Mouse (Mus musculus) splenic B cell, adult 2 months (primary cell): ENCODE results near the gene Pak1.
A peak's percentile ranks its signal among the peaks of the same experiment; 100 is the strongest.

Experiments used
- DNase-seq: peaks from one replicate; pipeline ENCODE4 v3.0.0-alpha.2; 2011; ENCODE audit warnings: low read depth, low spot score
- H3K27me3 ChIP-seq: 2 replicates; pipeline ENCODE4 v1.6.1; 2012; ENCODE audit warnings: mild to moderate bottlenecking, low read length, moderate library complexity, mixed read lengths; ENCODE audit not compliant: control insufficient read depth, poor library complexity, insufficient read depth, severe bottlenecking
- H3K36me3 ChIP-seq: 2 replicates; pipeline ENCODE4 v1.6.1; 2012; ENCODE audit warnings: mild to moderate bottlenecking, low read length, moderate library complexity, mixed read lengths; ENCODE audit not compliant: control insufficient read depth, poor library complexity, insufficient read depth, severe bottlenecking

Gene Pak1

GRCm38 (mm10) chr7:97788190-97788668 is at the start of gene Pak1:
TSS of gene Pak1 (plus strand) at chr7:97788541.
- peak; percentile 87 for DNase-seq
- Histone ChIP-seq H3K27me3 (peaks cover 2% of the 10 kb centered on the region), H3K36me3 (no peaks in the 10 kb centered on the region)

DNA sequence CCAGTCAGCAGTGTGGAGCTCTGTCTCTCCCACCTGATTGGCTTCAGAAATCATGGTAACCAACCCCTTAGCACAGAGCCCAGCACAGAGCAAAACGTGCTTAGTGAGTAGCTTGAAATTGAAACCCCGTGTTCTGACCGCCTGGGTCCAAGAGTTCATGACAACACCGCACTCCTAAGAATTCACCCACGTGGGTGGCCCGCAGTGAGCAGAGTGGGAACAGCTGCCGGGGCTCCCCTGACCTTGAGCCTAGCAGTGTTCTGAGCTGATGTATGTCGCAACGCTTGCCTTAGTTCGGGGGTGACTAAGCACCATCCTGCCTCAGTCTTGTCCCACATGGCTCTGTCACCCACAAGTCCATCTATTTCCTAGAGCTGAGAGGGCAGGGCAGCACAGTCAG is 47.4 kb upstream of the Pak1 start:
- H3K36me3 ChIP-seq = no peaks in the 10 kb centered on the region
- no peaks in the 10 kb centered on the region for H3K27me3 ChIP-seq
- no peak for DNase-seq

GRCm38 (mm10) chr7:97741756-97742291 is 46.5 kb upstream of the Pak1 start:
- DNase-seq = no peak
- Histone ChIP-seq H3K27me3 (no peaks in the 10 kb centered on the region), H3K36me3 (no peaks in the 10 kb centered on the region)

DNA sequence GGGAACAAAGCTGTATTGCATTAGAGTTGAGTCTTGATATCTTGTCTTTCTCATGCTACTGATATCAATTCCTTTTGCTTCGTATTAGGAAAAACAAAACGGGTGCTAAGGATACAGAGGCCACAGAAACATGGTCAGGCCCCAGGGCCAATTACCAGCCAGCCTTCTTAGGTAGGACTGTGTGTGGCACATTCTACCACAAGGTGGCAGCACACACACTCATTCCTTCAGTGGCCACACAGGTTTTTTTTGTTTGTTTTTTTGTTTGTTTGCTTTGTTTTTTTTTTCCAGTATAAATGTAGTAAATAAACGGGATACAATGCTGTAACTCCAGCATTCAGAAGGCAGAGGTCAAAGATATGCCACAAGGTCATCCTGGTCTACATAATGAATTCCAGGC is 43.0 kb upstream of the Pak1 start:
- DNase-seq = peak; percentile 85
- Histone ChIP-seq H3K27me3 (no peaks in the 10 kb centered on the region), H3K36me3 (no peaks in the 10 kb centered on the region)

DNA sequence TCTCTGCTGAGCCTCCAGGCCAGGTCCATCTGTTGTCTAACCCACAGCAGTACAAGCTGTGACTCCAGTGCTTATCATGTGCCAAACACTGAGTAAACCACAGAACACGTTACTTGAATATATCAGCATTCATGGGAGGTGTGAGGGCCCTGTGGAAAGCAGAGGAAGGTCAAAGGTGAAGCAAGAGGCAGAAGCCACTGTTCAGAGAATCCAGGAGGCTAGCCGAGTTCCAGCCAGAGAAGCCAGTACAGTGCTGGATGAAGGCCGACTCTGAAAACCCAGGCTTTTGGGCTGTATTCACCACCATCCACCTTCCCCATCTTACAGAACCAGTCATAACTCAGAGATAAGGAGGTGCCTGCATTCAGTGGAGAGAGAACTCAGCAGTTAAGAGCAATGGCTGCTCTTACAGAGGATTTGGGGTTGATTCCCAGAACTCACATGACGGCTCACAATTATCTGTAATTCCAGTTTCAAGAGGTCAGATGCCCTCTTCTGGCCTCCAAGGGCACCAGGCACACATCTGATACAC is 41.1 kb upstream of the Pak1 start:
- no peaks in the 10 kb centered on the region for H3K36me3 ChIP-seq
- no peaks in the 10 kb centered on the region for H3K27me3 ChIP-seq
- no peak for DNase-seq

GRCm38 (mm10) chr7:97747787-97748497 is 40.4 kb upstream of the Pak1 start:
- no peaks in the 10 kb centered on the region for H3K27me3 ChIP-seq
- peak; percentile 74 for DNase-seq
- H3K36me3 ChIP-seq = no peaks in the 10 kb centered on the region

DNA sequence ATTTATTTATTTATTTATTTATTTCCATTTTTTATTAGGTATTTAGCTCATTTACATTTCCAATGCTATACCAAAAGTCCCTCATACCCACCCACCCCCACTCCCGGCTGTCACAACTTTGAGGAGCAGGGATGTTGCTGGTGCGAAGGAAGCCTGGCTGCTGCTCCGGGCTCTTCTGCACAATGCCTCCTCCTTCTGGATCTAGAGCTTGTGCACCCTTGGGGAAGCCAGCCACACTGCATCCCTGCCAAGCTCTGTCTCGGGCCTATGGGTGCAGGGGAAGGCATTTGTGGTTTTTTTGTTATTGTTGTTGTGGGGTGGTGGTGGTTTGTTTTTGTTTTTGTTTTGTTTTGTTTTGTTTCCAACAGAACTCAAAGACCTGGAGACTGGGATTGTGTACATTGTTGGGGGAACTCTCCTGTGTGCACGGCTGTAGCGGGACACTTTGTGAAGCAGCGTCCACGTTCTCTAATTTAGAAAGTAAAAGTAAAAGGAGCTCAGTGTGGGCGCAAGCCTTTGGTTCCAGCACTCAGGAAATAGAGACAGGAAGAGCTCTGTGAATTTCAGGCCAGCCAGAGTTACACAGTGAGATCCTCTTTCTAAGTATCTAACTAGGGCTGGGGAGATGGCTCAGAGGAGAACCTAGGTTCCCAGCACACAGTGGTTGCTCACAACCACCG is 39.7 kb upstream of the Pak1 start:
- no peaks in the 10 kb centered on the region for H3K36me3 ChIP-seq

GRCm38 (mm10) chr7:97749207-97750190 is 38.8 kb upstream of the Pak1 start:
- peak; percentile 65 for DNase-seq

More for the DNA sequence above, 39.7 kb upstream of the Pak1 start:
- peak; percentile 59 for DNase-seq
- no peaks in the 10 kb centered on the region for H3K27me3 ChIP-seq

GRCm38 (mm10) chr7:97756967-97757881 is 31.1 kb upstream of the Pak1 start:
- Histone ChIP-seq H3K36me3 (no peaks in the 10 kb centered on the region), H3K27me3 (no peaks in the 10 kb centered on the region)
- no peak for DNase-seq

More at GRCm38 (mm10) chr7:97749207-97750190, 38.8 kb upstream of the Pak1 start:
- Histone ChIP-seq H3K36me3 (no peaks in the 10 kb centered on the region), H3K27me3 (no peaks in the 10 kb centered on the region)

- H3K36me3 ChIP-seq = no peaks in the 10 kb centered on the region
- DNase-seq = no peak
- H3K27me3 ChIP-seq = no peaks in the 10 kb centered on the region
Observed at GRCm38 (mm10) chr7:97764591-97764990, 23.8 kb upstream of the Pak1 start.

GRCm38 (mm10) chr7:97765181-97765962 is 23.0 kb upstream of the Pak1 start:
- Histone ChIP-seq H3K36me3 (no peaks in the 10 kb centered on the region), H3K27me3 (no peaks in the 10 kb centered on the region)
- no peak for DNase-seq

GRCm38 (mm10) chr7:97765963-97766347 is 22.4 kb upstream of the Pak1 start:
- Histone ChIP-seq H3K36me3 (no peaks in the 10 kb centered on the region), H3K27me3 (no peaks in the 10 kb centered on the region)
- no peak for DNase-seq
